Mouse (Mus musculus) cerebellum, adult 2 months (tissue): ENCODE measurements around the gene Zfp617.

Experiments
- CTCF ChIP-seq: fragments of 200-500 bp; IDR thresholded peaks from 2 replicates; pipeline ENCODE4 v1.5.1; 2011; ENCODE audit warnings: low read depth, mild to moderate bottlenecking, control low read depth, low read length, moderate library complexity, borderline replicate concordance; ENCODE audit not compliant: insufficient read depth
- POLR2A ChIP-seq: fragments of 200-500 bp; IDR thresholded peaks from 2 replicates; pipeline ENCODE4 v1.6.1; 2011; ENCODE audit warnings: low read length, control low read depth, borderline replicate concordance; ENCODE audit not compliant: insufficient read depth

GRCm38 (mm10) chr8:71940293-71941208 is 32.1 kb downstream of the Zfp617 start:
- TF ChIP-seq CTCF (no peak), POLR2A (no peak)
